Mouse (Mus musculus): ENCODE data around the gene Fhl3.

DNA sequence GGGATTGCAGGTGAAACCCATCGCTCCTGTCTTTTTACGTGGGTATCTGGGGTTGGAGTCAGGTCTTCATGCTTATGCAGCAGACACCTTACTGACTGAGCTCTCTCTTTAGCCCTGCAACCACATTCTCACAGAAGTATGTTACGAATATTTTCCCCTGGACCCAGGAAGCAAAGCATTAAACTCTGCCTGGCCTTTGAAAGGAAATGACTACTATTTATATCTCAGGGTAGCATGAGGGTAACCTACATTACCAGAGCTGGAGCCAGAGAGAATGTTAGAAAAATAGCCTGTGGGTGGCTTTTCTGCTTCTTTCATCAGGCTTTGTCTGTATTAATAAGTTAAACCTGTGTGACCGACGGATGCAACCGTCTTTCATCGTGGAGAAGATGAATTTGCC is 55.0 kb downstream of the Fhl3 start:
- TF ChIP-seq CTCF (IDR thresholded peaks at IDR 0.05; ENCODE audit: borderline replicate concordance, insufficient read depth, low read depth, low read length) (no peak), POLR2A (IDR thresholded peaks at IDR 0.05; ENCODE audit: borderline replicate concordance, insufficient read depth, low read length) (no peak)
